Mouse (Mus musculus): ENCODE results near the gene Oscp1. TPM values are rescaled to one million over a fixed set of nuclear protein-coding genes. Genes with fewer than 3 reads are reported as not detected.

Gene Oscp1
- total and polyA plus RNA-seq, 3 experiments, result 3.9 to 6.7 (median 5.0) TPM

DNA sequence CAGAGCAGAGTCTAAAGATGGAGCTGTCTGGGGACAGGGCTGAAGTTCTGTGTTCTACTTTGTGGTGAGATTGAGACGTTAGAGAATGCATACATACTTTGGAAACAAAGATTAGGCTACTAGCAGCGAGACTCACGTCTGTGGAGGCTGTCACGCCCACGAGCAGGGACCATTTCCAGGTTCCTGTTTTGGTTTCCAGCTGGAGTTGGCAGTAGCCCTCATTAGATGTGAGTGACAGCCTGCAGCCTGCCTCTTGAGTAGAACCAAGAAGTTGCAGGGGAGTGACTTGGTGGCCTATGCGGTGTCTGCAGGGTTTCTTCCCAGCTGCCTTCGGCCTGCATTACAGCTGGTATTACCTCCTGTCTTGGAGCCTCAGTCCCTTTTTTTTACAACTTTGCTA, 6.7 kb upstream of the Oscp1 start:
- H3K9ac ChIP-seq (ENCODE audit: insufficient read depth, low read depth), result no peak overlapping the region
- H3K36me3 ChIP-seq (replicated peaks in 1 of 2; ENCODE audit: control insufficient read depth in 1 of 2, insufficient read depth in 1 of 2, low read length in 1 of 2), result peaks cover 42 to 78% of the 10 kb centered on the region in 2 experiments
- H3K9me3 ChIP-seq (replicated peaks; ENCODE audit: low read length), result no peaks in the 10 kb centered on the region
- no peak overlapping the region for H3K4me2 ChIP-seq (ENCODE audit: insufficient read depth, low read depth, poor library complexity, severe bottlenecking)
- H3K27ac ChIP-seq (ENCODE audit: insufficient read depth, low read depth), result no peak overlapping the region
- in situ Hi-C loops (cut with MboI; ENCODE audit: low pct_ligation_motif_present, low pct_unique_long_range_greater_than_20kb, low sequenced_read_pairs) (no loop called here), dilution Hi-C loops (cut with MboI; ENCODE audit: extremely low pct_ligation_motif_present, extremely low pct_unique_long_range_greater_than_20kb, low sequenced_read_pairs) (no loop called here)
- H3K27me3 ChIP-seq (replicated peaks), result no peaks in the 10 kb centered on the region
- peaks cover 5 to 13% of the 10 kb centered on the region in 2 experiments for H3K4me1 ChIP-seq (ENCODE audit: control insufficient read depth in 1 of 2, insufficient read depth in 2 of 2)
- no peak overlapping the region for H3K4me3 ChIP-seq (replicated peaks in 1 of 3; ENCODE audit: low read depth in 2 of 3, low read length in 2 of 3, poor library complexity in 1 of 3)
- DNase-seq (ENCODE audit: extremely low read depth), result no peak
- TF ChIP-seq RCOR1 (conservative IDR thresholded peaks at IDR 0.05; ENCODE audit: low read depth, low read length) (no peak), SMC3 (IDR thresholded peaks at IDR 0.05; ENCODE audit: low read depth, low read length) (no peak), ZMIZ1 (IDR thresholded peaks at IDR 0.05; ENCODE audit: low read depth, low read length) (no peak), POLR2A (IDR thresholded peaks at IDR 0.05; ENCODE audit: low read depth, low read length) (no peak), BHLHE40 (IDR thresholded peaks at IDR 0.05; ENCODE audit: low read depth, low read length) (no peak), GABPA (IDR thresholded peaks at IDR 0.05; ENCODE audit: insufficient replicate concordance, low read depth, low read length) (no peak), IRF4 (IDR thresholded peaks at IDR 0.05; ENCODE audit: low read depth, low read length) (no peak), JUND (conservative IDR thresholded peaks at IDR 0.05; ENCODE audit: low read depth, low read length) (no peak), MAFK (IDR thresholded peaks at IDR 0.05; ENCODE audit: insufficient replicate concordance, low read length) (no peak), TCF12 (IDR thresholded peaks at IDR 0.05; ENCODE audit: low read depth, low read length) (no peak), UBTF (IDR thresholded peaks at IDR 0.05; ENCODE audit: low read depth, low read length) (no peak), HCFC1 (IDR thresholded peaks at IDR 0.05; ENCODE audit: low read depth, low read length) (no peak), PAX5 (IDR thresholded peaks at IDR 0.05; ENCODE audit: low read length) (no peak), CTCF (conservative IDR thresholded peaks at IDR 0.05 in 1 of 2, IDR thresholded peaks at IDR 0.05 in 1 of 2; ENCODE audit: low read depth in 2 of 2, low read length in 2 of 2) (no peak)
- peaks cover 3% of the 10 kb centered on the region; the same call in 1 of the 2 replicates for H3K79me2 ChIP-seq (replicated peaks; ENCODE audit: control insufficient read depth, extremely low read depth, insufficient read depth, poor library complexity, severe bottlenecking)

DNA sequence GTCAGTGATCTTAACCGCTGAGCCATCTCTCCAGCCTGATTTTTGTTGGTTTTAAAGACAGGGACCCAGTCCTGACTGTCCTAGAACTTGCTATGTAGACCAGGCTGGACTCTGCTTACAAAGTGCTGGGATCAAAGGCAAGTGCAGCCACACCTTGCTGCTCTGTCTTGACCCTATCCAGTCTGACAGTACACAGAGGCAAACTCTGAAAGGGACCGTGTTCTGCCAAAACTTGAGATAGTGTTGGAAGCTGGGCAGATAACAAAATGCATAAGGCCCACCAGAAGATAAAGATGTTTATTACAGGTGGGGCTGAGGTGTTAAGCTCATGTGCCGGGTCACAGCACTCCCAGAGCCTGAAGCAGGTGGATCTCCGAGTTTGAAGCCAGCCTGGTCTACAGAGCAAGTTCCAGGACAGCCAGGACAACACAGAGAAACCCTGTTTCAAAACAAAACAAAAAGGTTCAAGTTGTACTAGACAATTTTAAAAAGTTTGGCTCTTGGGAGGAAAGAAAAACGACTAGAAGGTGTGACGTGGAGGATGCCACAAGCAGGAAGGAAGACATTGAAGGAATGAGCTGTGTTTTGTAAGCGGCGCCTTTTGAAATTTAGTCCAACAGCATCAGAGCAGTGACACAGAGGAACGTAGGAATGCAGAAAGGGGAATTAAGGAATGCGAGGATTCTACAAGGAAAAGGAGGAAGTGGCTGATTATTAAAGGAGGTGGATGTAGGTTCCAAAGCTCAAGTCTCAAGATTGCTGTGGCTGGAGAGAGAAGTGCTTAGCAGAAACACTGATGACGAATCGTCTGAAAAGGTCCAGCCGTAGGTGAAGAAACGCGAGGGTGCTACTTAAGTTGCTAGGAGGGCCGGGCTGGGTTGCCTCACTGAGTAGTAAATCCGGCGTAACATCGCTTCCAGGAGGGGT, 895 bp upstream of the Oscp1 start:
- TF ChIP-seq ETS1 (conservative IDR thresholded peaks at IDR 0.05; ENCODE audit: low read depth, low read length), result no peak
- peak; percentile 70 for TF ChIP-seq POLR2AphosphoS2 (IDR thresholded peaks at IDR 0.05; ENCODE audit: low read depth, low read length)
- dilution Hi-C loops (cut with MboI; ENCODE audit: extremely low pct_ligation_motif_present, extremely low pct_unique_long_range_greater_than_20kb, low sequenced_read_pairs), result no loop called here
- DNase-seq (ENCODE audit: extremely low read depth), result peak; percentile 27

More for the DNA sequence above, 895 bp upstream of the Oscp1 start:
- Histone ChIP-seq H3K27ac (ENCODE audit: insufficient read depth, low read depth) (no peak overlapping the region), H3K27me3 (replicated peaks) (no peaks in the 10 kb centered on the region), H3K79me2 (replicated peaks; ENCODE audit: control insufficient read depth, extremely low read depth, insufficient read depth, poor library complexity, severe bottlenecking) (no peaks in the 10 kb centered on the region), H3K4me3 (replicated peaks in 1 of 3; ENCODE audit: low read depth in 2 of 3, low read length in 2 of 3, poor library complexity in 1 of 3) (peak overlapping the region; percentile 60 to 77 (median 77)), H3K9me3 (replicated peaks; ENCODE audit: low read length) (no peaks in the 10 kb centered on the region), H3K36me3 (replicated peaks in 1 of 2; ENCODE audit: control insufficient read depth in 1 of 2, insufficient read depth in 1 of 2, low read length in 1 of 2) (peaks cover 22 to 39% of the 10 kb centered on the region in 2 experiments), H3K9ac (ENCODE audit: insufficient read depth, low read depth) (peak overlapping the region; percentile 27), H3K4me1 (ENCODE audit: control insufficient read depth in 1 of 2, insufficient read depth in 2 of 2) (peaks cover 2 to 19% of the 10 kb centered on the region in 2 experiments; a peak in 3 of 4 replicates), H3K4me2 (ENCODE audit: insufficient read depth, low read depth, poor library complexity, severe bottlenecking) (peak overlapping the region; percentile 90)
- in situ Hi-C loops (cut with MboI; ENCODE audit: low pct_ligation_motif_present, low pct_unique_long_range_greater_than_20kb, low sequenced_read_pairs), result no loop called here
